Mouse (Mus musculus): Measurements from ENCODE around the gene Usp21. TPM values are rescaled to one million over a fixed set of nuclear protein-coding genes. Genes with fewer than 3 reads are reported as not detected.
A peak's percentile ranks its signal among the peaks of the same experiment; 100 is the strongest.
"Not testable (repeated sequence)": the region's sequence is repeated elsewhere in the genome, so short reads cannot be mapped to it uniquely, and the experiment has no call there.

Usp21 gene
- total RNA-seq (2018; cell fraction: chromatin; rRNA removed), result 100 to 1,000 TPM in 11 of 26 experiments, 10 to 100 TPM in 15; 16.1 to 152 (median 79.6) TPM
- total RNA-seq (2018; cell fraction: cytosol; rRNA removed), result 10 to 100 TPM in 25 of 26 experiments, 1 to 10 TPM in 1; 9.9 to 31.8 (median 21.5) TPM
- 100 to 1,000 TPM in 2 of 26 experiments, 10 to 100 TPM in 24; 15.2 to 101 (median 51.3) TPM for total RNA-seq (2018; cell fraction: nucleus; rRNA removed)
- 17.1 to 34.6 TPM (median 21.1 TPM) in 3 replicates for polyA plus RNA-seq (2018)

DNA sequence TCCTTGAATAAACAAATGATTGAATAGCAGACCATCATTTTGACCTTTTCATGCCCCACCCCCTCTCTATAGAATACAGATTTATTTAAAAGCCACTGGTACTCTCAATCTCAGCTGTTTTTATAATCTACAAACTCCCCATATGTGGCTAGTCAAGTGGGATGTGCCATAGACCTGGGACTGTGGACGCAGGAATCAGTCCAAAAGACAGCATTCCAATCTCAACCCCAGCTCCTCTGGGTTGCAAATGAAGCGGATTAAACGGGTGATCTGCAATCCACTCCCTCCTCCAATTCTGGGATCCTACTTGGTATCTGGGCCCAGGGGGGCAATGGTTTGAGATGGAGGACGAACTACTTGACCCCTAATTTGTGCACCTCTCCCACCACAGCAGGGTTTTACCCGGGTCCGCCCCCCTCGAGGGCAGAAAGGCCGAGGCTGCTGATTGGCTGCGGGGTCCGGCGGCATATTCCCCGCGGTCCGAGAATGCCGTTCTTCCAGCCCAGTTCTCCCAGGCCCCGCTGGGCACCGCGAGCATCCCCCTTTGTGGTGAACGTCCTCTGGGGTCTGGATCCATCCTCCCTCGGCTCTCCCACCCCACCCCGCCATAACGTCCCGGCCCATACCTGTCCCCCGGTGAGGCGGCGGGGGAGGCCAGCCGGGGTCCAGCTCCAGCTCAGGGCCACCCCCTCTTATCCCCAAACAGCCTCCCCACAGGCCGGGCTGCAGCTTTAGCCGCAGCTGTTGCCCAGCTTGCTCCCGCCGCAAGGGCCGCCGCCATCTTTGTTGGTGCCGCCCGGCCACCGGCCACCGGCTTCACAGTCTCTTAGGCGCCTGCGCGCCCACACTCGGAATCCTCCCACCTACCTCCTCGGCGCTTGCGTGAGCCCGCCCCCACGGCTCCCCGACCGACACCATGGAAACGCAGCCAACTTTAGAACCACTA is at the start of gene Usp21:
TSS of gene Usp21 (minus strand) at position 856 of the 946 bp plus-strand sequence.
- H3K4me3 ChIP-seq (ENCODE audit: inconsistent target), result peak within 1 kb of the TSS; percentile 56
- peaks cover 15% of the 10 kb centered on the region; the same call in 1 of the 2 replicates for H3K36me3 ChIP-seq (ENCODE audit: inconsistent target)
- peaks cover 35% of the 10 kb centered on the region for H3K79me2 ChIP-seq (ENCODE audit: inconsistent target)
- peak within 1 kb of the TSS; percentile 45; the same call in 1 of the 2 replicates for H3K27ac ChIP-seq
- 2% methylated on average over 47 of the region's 49 CpGs for WGBS (ENCODE audit: missing documents)

GRCm38 (mm10) chr1:171330216-171330560 is 42.4 kb upstream of the Usp21 start:
- Histone ChIP-seq H3K36me3 (ENCODE audit: inconsistent target) (peaks cover 11% of the 10 kb centered on the region; the same call in 1 of the 2 replicates), H3K4me3 (ENCODE audit: inconsistent target) (peak overlapping the region; percentile 66), H3K79me2 (ENCODE audit: inconsistent target) (peaks cover 90% of the 10 kb centered on the region), H3K27ac (peak overlapping the region; percentile 39)
- 0% methylated on average over 3 of the region's 4 CpGs for WGBS (ENCODE audit: missing documents)

DNA sequence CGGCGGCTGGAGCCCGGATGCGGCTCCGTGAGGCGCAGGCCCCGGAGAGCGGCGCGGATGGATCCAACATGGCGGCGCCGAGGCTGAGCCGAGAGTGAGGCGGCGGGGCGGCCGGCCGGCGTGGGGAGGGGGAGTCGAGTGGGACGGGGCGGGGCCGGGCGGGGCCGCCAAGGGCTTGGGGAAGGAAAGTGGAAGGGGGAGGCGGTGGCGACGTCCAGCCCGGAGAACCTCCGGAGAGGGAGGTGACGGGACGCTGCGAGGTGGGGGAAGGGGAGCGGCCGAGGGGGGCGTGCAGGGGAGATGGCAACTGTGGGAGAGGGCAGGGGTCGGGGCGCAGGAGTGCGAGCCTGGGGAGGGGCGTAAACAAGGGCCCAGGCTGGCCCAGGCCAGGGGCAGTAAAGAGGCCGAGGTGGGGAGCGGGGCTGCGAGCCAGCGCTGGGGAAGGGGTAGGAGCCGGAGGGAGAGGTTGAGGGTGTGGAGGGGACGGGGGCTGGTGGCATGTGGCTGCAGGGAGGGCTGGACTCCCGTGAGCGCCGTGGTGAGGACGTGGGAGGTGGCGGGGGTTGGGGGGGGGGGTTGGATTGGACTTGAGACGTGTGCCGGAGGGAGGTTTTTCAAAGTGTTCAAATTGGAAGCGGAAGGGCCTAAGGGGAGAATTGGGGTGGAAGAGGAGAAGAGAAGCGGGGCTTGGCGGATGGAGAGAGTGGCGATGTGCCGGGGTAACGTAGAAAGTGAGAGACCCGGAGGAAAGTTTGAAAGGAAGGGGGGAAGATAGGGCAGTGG is 41.8 kb upstream of the Usp21 start:
- Histone ChIP-seq H3K36me3 (ENCODE audit: inconsistent target) (peaks cover 11% of the 10 kb centered on the region; the same call in 1 of the 2 replicates), H3K27ac (peak overlapping the region; percentile 39), H3K79me2 (ENCODE audit: inconsistent target) (peaks cover 90% of the 10 kb centered on the region), H3K4me3 (ENCODE audit: inconsistent target) (peak overlapping the region; percentile 66)
- WGBS (ENCODE audit: missing documents), result under 1% methylated on average over 44 of the region's 61 CpGs

- under 1% methylated on average over 35 of the region's 48 CpGs for WGBS (ENCODE audit: missing documents)
- peak within 1 kb of the TSS; percentile 93 for H3K27ac ChIP-seq
- H3K36me3 ChIP-seq (ENCODE audit: inconsistent target), result peaks cover 5% of the 10 kb centered on the region; the same call in 1 of the 2 replicates
- H3K4me3 ChIP-seq (ENCODE audit: inconsistent target), result peak within 1 kb of the TSS; percentile 84
- H3K79me2 ChIP-seq (ENCODE audit: inconsistent target), result peaks cover 85% of the 10 kb centered on the region
Observed at GRCm38 (mm10) chr1:171328839-171329432, 41.1 kb upstream of the Usp21 start, which contains the start of gene Dedd. Dedd (plus strand) TSS chr1:171329145.

- 36% methylated on average over 9 of the region's 9 CpGs for WGBS (ENCODE audit: missing documents)
- Histone ChIP-seq H3K27ac (peak overlapping the region; percentile 93), H3K79me2 (ENCODE audit: inconsistent target) (peaks cover 78% of the 10 kb centered on the region), H3K4me3 (ENCODE audit: inconsistent target) (peak overlapping the region; percentile 84), H3K36me3 (ENCODE audit: inconsistent target) (no peaks in the 10 kb centered on the region)
Observed at GRCm38 (mm10) chr1:171328244-171328643, 40.5 kb upstream of the Usp21 start.

- H3K27ac ChIP-seq; H3K4me3 ChIP-seq (ENCODE audit: inconsistent target); H3K36me3 ChIP-seq (ENCODE audit: inconsistent target): not testable (repeated sequence)
- WGBS (ENCODE audit: missing documents), result 0% methylated on average over 1 of the region's 4 CpGs
- H3K79me2 ChIP-seq (ENCODE audit: inconsistent target), result peaks cover 61% of the 10 kb centered on the region
Observed at GRCm38 (mm10) chr1:171326588-171326987, 38.8 kb upstream of the Usp21 start.

DNA sequence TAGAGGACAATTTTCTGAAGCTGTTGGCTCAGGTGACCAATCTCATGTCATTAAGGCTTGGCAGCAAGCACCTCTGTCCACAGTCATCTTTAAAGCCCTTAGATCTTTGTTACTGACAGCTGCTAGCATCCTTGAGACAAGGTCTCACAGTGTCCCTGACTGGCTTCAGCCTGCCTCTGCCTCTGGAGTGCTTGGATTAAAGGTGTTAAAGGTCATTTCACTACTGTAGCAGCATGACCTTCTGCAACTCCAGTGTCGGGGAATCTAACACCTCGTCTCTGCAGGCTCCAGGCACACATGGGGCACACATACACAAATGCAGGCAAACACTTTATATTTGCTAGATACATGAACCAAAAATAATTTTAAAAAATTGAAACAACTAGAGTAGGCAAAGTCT is 37.8 kb upstream of the Usp21 start:
- H3K79me2 ChIP-seq (ENCODE audit: inconsistent target), result peaks cover 51% of the 10 kb centered on the region
- H3K27ac ChIP-seq, result no peak overlapping the region
- no peak overlapping the region for H3K4me3 ChIP-seq (ENCODE audit: inconsistent target)
- no peaks in the 10 kb centered on the region for H3K36me3 ChIP-seq (ENCODE audit: inconsistent target)
- WGBS (ENCODE audit: missing documents), result 100% methylated on average over 2 of the region's 2 CpGs

DNA sequence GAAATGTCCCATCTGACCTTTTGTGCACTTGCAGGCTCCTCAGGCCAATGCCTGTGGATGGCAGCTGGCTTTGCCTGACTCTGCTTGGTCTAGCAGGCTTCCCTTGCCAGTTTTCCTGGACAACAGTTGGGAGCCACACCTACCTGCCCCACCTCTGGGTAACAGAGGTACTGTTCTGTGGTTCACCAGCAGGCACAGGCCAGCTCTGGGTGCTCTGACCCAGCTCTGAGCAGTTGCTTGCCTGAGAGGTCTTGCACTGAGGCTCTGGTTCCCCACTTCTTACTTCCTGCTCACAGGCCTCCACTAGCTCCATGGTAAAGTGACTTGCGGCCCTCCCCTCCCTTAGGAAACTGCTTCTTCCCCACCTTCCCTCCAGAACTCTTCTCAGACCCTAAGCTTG is 34.2 kb upstream of the Usp21 start:
- no peaks in the 10 kb centered on the region for H3K36me3 ChIP-seq (ENCODE audit: inconsistent target)
- WGBS (ENCODE audit: missing documents), result 90% methylated on average over 1 of the region's 1 CpGs
- peaks cover 23% of the 10 kb centered on the region for H3K79me2 ChIP-seq (ENCODE audit: inconsistent target)
- H3K4me3 ChIP-seq (ENCODE audit: inconsistent target), result no peak overlapping the region
- no peak overlapping the region for H3K27ac ChIP-seq

- H3K36me3 ChIP-seq (ENCODE audit: inconsistent target), result no peaks in the 10 kb centered on the region
- H3K79me2 ChIP-seq (ENCODE audit: inconsistent target), result peaks cover 20% of the 10 kb centered on the region
- H3K27ac ChIP-seq, result no peak overlapping the region
- no peak overlapping the region for H3K4me3 ChIP-seq (ENCODE audit: inconsistent target)
Observed at GRCm38 (mm10) chr1:171321415-171321814, 33.6 kb upstream of the Usp21 start.

DNA sequence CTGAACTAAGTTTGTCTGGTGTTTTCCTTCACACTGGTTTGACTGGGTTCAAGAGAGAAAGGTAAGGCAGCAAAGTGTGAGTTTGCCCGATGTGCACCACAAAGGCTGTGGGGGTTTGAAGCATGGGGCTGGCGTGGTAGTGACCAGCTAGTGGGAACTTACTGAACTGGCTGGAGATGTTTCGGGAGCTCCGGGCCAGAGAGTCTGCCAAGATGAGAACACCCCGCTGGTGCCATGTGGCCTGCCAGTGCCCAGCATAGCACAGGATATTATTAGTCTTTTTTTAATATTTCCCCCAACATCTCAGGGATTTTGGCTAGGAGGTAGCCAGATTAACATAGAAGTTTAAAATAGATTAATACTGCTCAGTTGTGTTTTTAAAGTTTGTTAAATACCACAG is 32.4 kb upstream of the Usp21 start:
- WGBS (ENCODE audit: missing documents), result 70% methylated on average over 5 of the region's 5 CpGs
- H3K79me2 ChIP-seq (ENCODE audit: inconsistent target), result peaks cover 7% of the 10 kb centered on the region
- no peaks in the 10 kb centered on the region for H3K36me3 ChIP-seq (ENCODE audit: inconsistent target)
- no peak overlapping the region for H3K27ac ChIP-seq
- H3K4me3 ChIP-seq (ENCODE audit: inconsistent target), result no peak overlapping the region

- H3K27ac ChIP-seq, result no peak overlapping the region
- no peak overlapping the region for H3K4me3 ChIP-seq (ENCODE audit: inconsistent target)
- 54% methylated on average over 7 of the region's 7 CpGs for WGBS (ENCODE audit: missing documents)
- H3K79me2 ChIP-seq (ENCODE audit: inconsistent target), result peaks cover 3% of the 10 kb centered on the region; the same call in 1 of the 2 replicates
- no peaks in the 10 kb centered on the region for H3K36me3 ChIP-seq (ENCODE audit: inconsistent target)
Observed at GRCm38 (mm10) chr1:171319748-171320147, 32.0 kb upstream of the Usp21 start.

DNA sequence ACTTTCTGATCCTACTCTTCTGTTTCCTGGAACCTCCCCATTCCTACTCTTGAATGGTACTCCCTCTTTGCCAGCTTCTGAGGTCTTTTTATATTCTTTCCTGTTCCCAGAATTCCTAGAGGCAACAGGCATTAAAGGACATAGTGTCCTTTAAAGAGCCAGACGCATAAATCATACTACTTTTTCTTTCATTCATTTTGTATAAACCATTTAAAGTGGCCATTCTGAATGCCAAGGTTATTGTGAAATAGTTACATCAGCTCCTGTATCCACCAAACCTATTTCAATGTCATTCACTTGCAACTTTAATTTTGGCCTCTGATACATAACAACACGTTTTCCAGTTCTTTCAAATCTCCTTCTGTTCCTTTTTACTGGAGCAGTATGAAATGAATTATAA is 21.5 kb upstream of the Usp21 start:
- no peak overlapping the region for H3K27ac ChIP-seq
- H3K4me3 ChIP-seq (ENCODE audit: inconsistent target), result no peak overlapping the region
- H3K36me3 ChIP-seq (ENCODE audit: inconsistent target), result no peaks in the 10 kb centered on the region
- H3K79me2 ChIP-seq (ENCODE audit: inconsistent target), result no peaks in the 10 kb centered on the region
- WGBS (ENCODE audit: missing documents), result 68% methylated on average over 2 of the region's 2 CpGs

GRCm38 (mm10) chr1:171306157-171306556 is 18.4 kb upstream of the Usp21 start:
- not testable (repeated sequence) for H3K27ac ChIP-seq; H3K4me3 ChIP-seq (ENCODE audit: inconsistent target); H3K36me3 ChIP-seq (ENCODE audit: inconsistent target); H3K79me2 ChIP-seq (ENCODE audit: inconsistent target)
- WGBS (ENCODE audit: missing documents), result 82% methylated on average over 4 of the region's 5 CpGs

- Histone ChIP-seq H3K27ac (no peak overlapping the region), H3K4me3 (ENCODE audit: inconsistent target) (no peak overlapping the region), H3K79me2 (ENCODE audit: inconsistent target) (peaks cover 12% of the 10 kb centered on the region), H3K36me3 (ENCODE audit: inconsistent target) (no peaks in the 10 kb centered on the region)
- WGBS (ENCODE audit: missing documents), result 95% methylated on average over 3 of the region's 3 CpGs
Observed at GRCm38 (mm10) chr1:171298226-171298625, 10.4 kb upstream of the Usp21 start.

Measured in macrophage (primary cell).